Mouse (Mus musculus) neural tube, embryonic 14.5 days (tissue): Measurements from ENCODE around the gene Tmem95. TPM values are rescaled to one million over a fixed set of nuclear protein-coding genes. Genes with fewer than 3 reads are reported as not detected.

Source experiments
- ATAC-seq: fragments of 200-750 bp; cut with Nextera tagmentation; 2 replicates; pipeline ENCODE4 v1.8.0; 2017; ENCODE audit warnings: low read depth, mild to moderate bottlenecking, moderate TSS enrichment, moderate library complexity
- H3K27ac ChIP-seq: fragments of 300-500 bp; sonication (generic); 2 replicates; pipeline ENCODE4 v1.5.1; 2014; ENCODE audit warnings: low read depth, mild to moderate bottlenecking, control low read depth, low read length, moderate library complexity, mixed read lengths
- H3K27me3 ChIP-seq: fragments of 300-500 bp; sonication (generic); 2 replicates; pipeline ENCODE4 v1.6.1; 2014; ENCODE audit warnings: low read length; ENCODE audit not compliant: control insufficient read depth, insufficient read depth
- H3K36me3 ChIP-seq: fragments of 300-500 bp; sonication (generic); 2 replicates; pipeline ENCODE4 v1.6.1; 2014; ENCODE audit warnings: low read length, mixed read lengths; ENCODE audit not compliant: control insufficient read depth, insufficient read depth
- H3K4me1 ChIP-seq: fragments of 300-500 bp; sonication (generic); 2 replicates; pipeline ENCODE4 v1.6.1; 2014; ENCODE audit warnings: low read length; ENCODE audit not compliant: control insufficient read depth, insufficient read depth
- H3K4me2 ChIP-seq: fragments of 300-500 bp; sonication (generic); 2 replicates; pipeline ENCODE4 v1.6.1; 2014; ENCODE audit warnings: mild to moderate bottlenecking, low read depth, low read length, control low read depth
- H3K4me3 ChIP-seq: fragments of 300-500 bp; sonication (generic); 2 replicates; pipeline ENCODE4 v1.5.1; 2014; ENCODE audit warnings: low read depth, low read length, control low read depth, mixed read lengths
- H3K9ac ChIP-seq: fragments of 300-500 bp; sonication (generic); replicated peaks from 2 replicates; pipeline ENCODE4 v1.6.1; 2014; ENCODE audit warnings: low read depth, mild to moderate bottlenecking, control low read depth, low read length, mixed read lengths
- H3K9me3 ChIP-seq: fragments of 300-500 bp; sonication (generic); 2 replicates; pipeline ENCODE4 v1.6.1; 2016; ENCODE audit warnings: low read length; ENCODE audit not compliant: control insufficient read depth
- WGBS: fragments of 180-500 bp; shearing (Covaris S2); extraction: QIAGEN DNeasy Blood & Tissue Kit; methylation state at CpG from one replicate; pipeline ENCODE4 v1.1.7; 2014; 5-methylcytosine and 5-hydroxymethylcytosine counted together
- polyA plus RNA-seq: library from polyadenylated mRNA; unstranded; fragments of >200 nt; fragmentation: Nextera tagmentation; extraction: Ambion mirVana; gene quantifications from 2 replicates; pipeline ENCODE4 v1.2.1, GENCODE M21; 2014

The Tmem95 gene
- polyA plus RNA-seq, 1 experiment from 2014 or later: not detected

- H3K4me2 ChIP-seq: peak overlapping the region; percentile 88
- H3K4me1 ChIP-seq: peaks cover 23% of the 10 kb centered on the region
- no peaks in the 10 kb centered on the region for H3K27me3 ChIP-seq
- peaks cover 23% of the 10 kb centered on the region for H3K36me3 ChIP-seq
- ATAC-seq: peak; percentile 79
- H3K4me3 ChIP-seq: peak overlapping the region; percentile 80
- WGBS: 1% methylated on average over 42 of the region's 42 CpGs
- no peaks in the 10 kb centered on the region for H3K9me3 ChIP-seq
- H3K9ac ChIP-seq: peak overlapping the region; percentile 96
- H3K27ac ChIP-seq: peak overlapping the region; percentile 97
Observed at GRCm38 (mm10) chr11:69901406-69901846, 23.6 kb upstream of the Tmem95 start.

DNA sequence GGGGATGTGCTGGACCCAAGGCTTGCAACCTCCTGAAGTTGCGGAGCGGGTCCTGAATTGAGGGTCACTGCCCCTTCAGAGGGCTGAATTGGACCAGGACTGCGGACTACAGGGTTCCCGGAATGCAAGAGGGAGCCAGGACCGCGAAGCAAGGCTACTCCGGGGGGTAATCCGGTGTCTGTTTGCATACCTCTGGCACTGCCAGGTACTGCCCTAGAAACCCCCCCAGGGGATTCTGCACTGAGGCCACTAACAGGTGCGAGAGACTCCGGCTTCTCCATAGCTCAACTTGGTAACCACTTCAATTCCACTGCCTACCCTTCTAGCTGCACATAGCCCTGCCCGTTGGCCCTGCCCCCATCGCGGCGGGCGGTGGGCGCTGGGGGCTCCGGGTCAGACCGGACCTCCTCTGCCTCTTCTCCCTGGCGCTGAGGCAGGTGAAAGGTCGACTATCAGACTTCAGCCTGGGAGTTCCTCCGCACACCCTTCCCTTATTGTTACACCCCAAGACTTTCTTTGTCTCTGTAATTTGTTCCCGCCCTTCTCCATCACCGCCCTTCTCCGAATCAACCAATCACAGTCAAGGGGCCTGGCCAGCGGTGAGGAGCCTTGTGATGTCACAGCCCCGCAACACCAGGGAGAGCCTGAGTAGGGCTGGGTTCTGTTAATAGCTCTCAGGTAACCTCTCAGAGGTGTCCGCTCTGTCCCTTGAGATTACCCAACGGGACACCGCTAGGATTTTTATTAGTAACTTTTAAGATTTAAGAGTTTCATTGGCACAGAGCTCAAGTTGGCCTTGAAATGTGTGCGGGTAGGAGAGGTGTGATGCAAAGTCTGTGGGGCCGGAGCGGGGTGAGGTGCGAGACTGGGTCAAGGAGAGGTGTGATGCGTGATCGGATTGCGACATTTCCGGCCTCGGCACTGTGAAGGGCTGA, 22.9 kb upstream of the Tmem95 start, which contains the start of the genes 2810408A11Rik and Neurl4:
TSS of gene 2810408A11Rik (minus strand) at position 517 of the 935 bp plus-strand sequence.
TSS of gene Neurl4 (plus strand) at position 602 of the 935 bp plus-strand sequence.
- WGBS: under 1% methylated on average over 38 of the region's 38 CpGs
- H3K36me3 ChIP-seq: peaks cover 17% of the 10 kb centered on the region
- H3K4me1 ChIP-seq: peaks cover 23% of the 10 kb centered on the region
- H3K27ac ChIP-seq: peak within 1 kb of the TSS; percentile 97
- peak within 1 kb of the TSS; percentile 96 for H3K9ac ChIP-seq
- ATAC-seq: peak; percentile 95
- no peaks in the 10 kb centered on the region for H3K9me3 ChIP-seq
- no peaks in the 10 kb centered on the region for H3K27me3 ChIP-seq
- H3K4me2 ChIP-seq: peak within 1 kb of the TSS; percentile 88
- H3K4me3 ChIP-seq: peak within 1 kb of the TSS; percentile 80

DNA sequence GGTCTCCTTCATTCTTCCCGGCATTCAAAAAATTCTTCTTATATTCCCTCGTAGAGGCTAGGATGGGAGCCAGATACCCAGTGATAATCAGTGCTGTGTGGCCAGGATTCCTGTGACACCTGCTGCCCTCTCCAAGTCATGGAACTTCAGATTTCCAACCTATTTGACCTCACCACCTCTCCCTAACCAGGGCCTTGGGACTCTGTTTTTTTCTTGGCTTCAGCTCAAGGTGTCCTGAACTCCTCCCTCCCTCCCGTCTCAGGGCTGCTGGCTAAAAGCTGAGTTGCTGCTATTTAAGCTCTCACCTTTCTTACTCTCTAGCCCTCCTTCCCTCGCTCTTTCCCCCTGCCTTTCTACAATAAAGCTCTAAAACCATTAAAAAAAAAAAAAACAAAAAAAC, 22.1 kb upstream of the Tmem95 start:
- 24% methylated on average over 4 of the region's 4 CpGs for WGBS
- no peaks in the 10 kb centered on the region for H3K9me3 ChIP-seq
- H3K27ac ChIP-seq: no peak overlapping the region
- no peak for ATAC-seq
- peaks cover 12% of the 10 kb centered on the region for H3K36me3 ChIP-seq
- H3K9ac ChIP-seq: peak overlapping the region; percentile 96; the same call in 1 of the 2 replicates
- H3K4me3 ChIP-seq: peak overlapping the region; percentile 80
- H3K4me2 ChIP-seq: peak overlapping the region; percentile 88
- no peaks in the 10 kb centered on the region for H3K27me3 ChIP-seq
- H3K4me1 ChIP-seq: peaks cover 23% of the 10 kb centered on the region

- Histone ChIP-seq H3K27ac (no peak within 1 kb of the TSS), H3K9me3 (no peaks in the 10 kb centered on the region), H3K4me3 (no peak within 1 kb of the TSS), H3K36me3 (no peaks in the 10 kb centered on the region), H3K4me1 (peaks cover 12% of the 10 kb centered on the region; the same call in 1 of the 2 replicates), H3K4me2 (no peak within 1 kb of the TSS), H3K27me3 (no peaks in the 10 kb centered on the region), H3K9ac (no peak within 1 kb of the TSS)
- no peak for ATAC-seq
- 80% methylated on average over 4 of the region's 4 CpGs for WGBS
Observed at GRCm38 (mm10) chr11:69895291-69895690, 17.5 kb upstream of the Tmem95 start, which contains the start of gene Acap1. TSS of gene Acap1 (minus strand) at chr11:69895539.

DNA sequence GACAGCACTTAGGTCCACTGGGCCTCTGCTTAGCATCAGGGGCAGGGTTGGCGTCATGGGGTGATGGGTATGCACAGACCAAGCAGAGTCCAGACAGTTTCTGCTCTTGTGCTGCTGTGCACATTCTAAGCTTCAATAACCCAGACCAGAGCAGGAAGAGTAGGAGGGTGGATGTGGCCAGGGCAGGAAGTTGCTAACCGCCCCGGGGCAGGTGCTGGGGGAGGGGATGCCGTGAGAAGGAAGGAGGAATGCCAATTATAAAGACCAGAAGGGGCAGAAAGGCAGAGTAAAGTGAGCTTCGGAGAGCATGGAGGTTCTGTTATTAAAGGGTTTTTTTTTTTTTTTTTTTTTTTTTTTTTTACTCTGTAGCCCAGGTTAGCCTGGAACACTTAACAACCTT, 16.9 kb upstream of the Tmem95 start:
- H3K4me1 ChIP-seq: peaks cover 9% of the 10 kb centered on the region; the same call in 1 of the 2 replicates
- H3K4me3 ChIP-seq: no peak overlapping the region
- no peak for ATAC-seq
- no peaks in the 10 kb centered on the region for H3K9me3 ChIP-seq
- H3K27me3 ChIP-seq: no peaks in the 10 kb centered on the region
- H3K9ac ChIP-seq: no peak overlapping the region
- H3K4me2 ChIP-seq: no peak overlapping the region
- no peak overlapping the region for H3K27ac ChIP-seq
- 83% methylated on average over 5 of the region's 5 CpGs for WGBS
- H3K36me3 ChIP-seq: no peaks in the 10 kb centered on the region

GRCm38 (mm10) chr11:69891482-69891881, 13.7 kb upstream of the Tmem95 start:
- 68% methylated on average over 4 of the region's 4 CpGs for WGBS
- no peaks in the 10 kb centered on the region for H3K4me1 ChIP-seq
- no peak overlapping the region for H3K4me3 ChIP-seq
- no peak overlapping the region for H3K27ac ChIP-seq
- no peaks in the 10 kb centered on the region for H3K9me3 ChIP-seq
- H3K4me2 ChIP-seq: no peak overlapping the region
- H3K9ac ChIP-seq: no peak overlapping the region
- no peak for ATAC-seq
- no peaks in the 10 kb centered on the region for H3K27me3 ChIP-seq
- no peaks in the 10 kb centered on the region for H3K36me3 ChIP-seq

- H3K36me3 ChIP-seq: no peaks in the 10 kb centered on the region
- 77% methylated on average over 8 of the region's 8 CpGs for WGBS
- no peak overlapping the region for H3K4me2 ChIP-seq
- no peak overlapping the region for H3K4me3 ChIP-seq
- H3K27me3 ChIP-seq: no peaks in the 10 kb centered on the region
- no peak for ATAC-seq
- H3K9ac ChIP-seq: no peak overlapping the region
- H3K4me1 ChIP-seq: no peaks in the 10 kb centered on the region
- H3K27ac ChIP-seq: no peak overlapping the region
- H3K9me3 ChIP-seq: no peaks in the 10 kb centered on the region
Observed at GRCm38 (mm10) chr11:69886907-69887635, 9.3 kb upstream of the Tmem95 start.

DNA sequence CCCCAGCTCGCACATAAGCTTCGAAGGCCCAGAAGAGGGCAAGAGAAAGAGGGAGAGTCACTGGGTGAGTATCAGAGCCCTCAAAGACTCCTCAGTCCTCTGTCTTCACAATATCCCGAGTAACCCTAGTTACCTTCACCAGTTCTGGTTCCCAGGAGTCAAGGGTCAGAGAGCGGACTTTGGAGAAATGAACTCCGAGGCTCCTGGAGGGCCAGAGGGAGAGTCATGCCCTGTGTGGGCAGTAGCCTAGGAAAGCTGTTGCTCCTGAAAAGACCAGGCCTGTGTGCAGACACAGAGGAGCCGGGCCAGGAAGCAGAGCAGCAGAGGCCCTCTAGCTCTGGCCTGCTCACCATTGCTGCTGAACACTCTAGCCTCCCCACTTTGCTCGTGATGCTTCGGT, 6.8 kb upstream of the Tmem95 start:
- Histone ChIP-seq H3K4me3 (no peak overlapping the region), H3K4me2 (no peak overlapping the region), H3K9me3 (no peaks in the 10 kb centered on the region), H3K27me3 (no peaks in the 10 kb centered on the region), H3K27ac (no peak overlapping the region), H3K4me1 (peaks cover 5% of the 10 kb centered on the region; the same call in 1 of the 2 replicates), H3K36me3 (no peaks in the 10 kb centered on the region), H3K9ac (no peak overlapping the region)
- 75% methylated on average over 8 of the region's 8 CpGs for WGBS
- ATAC-seq: no peak
